Mouse (Mus musculus) forebrain, embryonic 14.5 days (tissue): ENCODE results near the gene Tex13c3. TPM values are rescaled to one million over a fixed set of nuclear protein-coding genes. Genes with fewer than 3 reads are reported as not detected.
"Not testable (repeated sequence)": the region's sequence is repeated elsewhere in the genome, so short reads cannot be mapped to it uniquely, and the experiment has no call there.

ENCODE experiments used
- ATAC-seq: fragments of 200-750 bp; cut with Nextera tagmentation; 2 replicates; pipeline ENCODE4 v1.8.0; 2017; ENCODE audit warnings: mild to moderate bottlenecking, moderate library complexity
- DNase-seq: peaks from one replicate; pipeline ENCODE4 v3.0.0-alpha.2; 2015; ENCODE audit warnings: low spot score
- H3K27ac ChIP-seq: fragments of 300-500 bp; sonication (generic); 2 replicates; pipeline ENCODE4 v1.5.1; 2014; ENCODE audit warnings: low read depth, mild to moderate bottlenecking, control low read depth, low read length, moderate library complexity
- H3K27me3 ChIP-seq: fragments of 300-500 bp; sonication (generic); replicated peaks from 2 replicates; pipeline ENCODE4 v1.6.1; 2014; ENCODE audit warnings: low read length, control low read depth, mixed read lengths; ENCODE audit not compliant: control insufficient read depth, insufficient read depth
- H3K36me3 ChIP-seq: fragments of 300-500 bp; sonication (generic); 2 replicates; pipeline ENCODE4 v1.6.1; 2014; ENCODE audit warnings: low read length, control low read depth; ENCODE audit not compliant: control insufficient read depth, insufficient read depth
- H3K4me1 ChIP-seq: fragments of 300-500 bp; sonication (generic); 2 replicates; pipeline ENCODE4 v1.6.1; 2014; ENCODE audit warnings: antibody characterized with exemption, low read length, control low read depth; ENCODE audit not compliant: control insufficient read depth, insufficient read depth
- H3K4me2 ChIP-seq: fragments of 300-500 bp; sonication (generic); 2 replicates; pipeline ENCODE4 v1.6.1; 2014; ENCODE audit warnings: mild to moderate bottlenecking, control low read depth, low read length
- H3K4me3 ChIP-seq: fragments of 300-500 bp; sonication (generic); 2 replicates; pipeline ENCODE4 v1.5.1; 2014; ENCODE audit warnings: low read depth, low read length, control low read depth
- H3K9ac ChIP-seq: fragments of 300-500 bp; sonication (generic); 2 replicates; pipeline ENCODE4 v1.6.1; 2014; ENCODE audit warnings: mild to moderate bottlenecking, low read length, control low read depth, moderate library complexity
- H3K9me3 ChIP-seq: fragments of 300-500 bp; sonication (generic); replicated peaks from 2 replicates; pipeline ENCODE4 v1.6.1; 2016; ENCODE audit warnings: low read length, control low read depth, mixed read lengths; ENCODE audit not compliant: control insufficient read depth
- WGBS: fragments of 180-500 bp; shearing (Covaris S2); extraction: QIAGEN DNeasy Blood & Tissue Kit; methylation state at CpG from one replicate; pipeline ENCODE4 v1.1.7; 2014; 5-methylcytosine and 5-hydroxymethylcytosine counted together
- polyA plus RNA-seq: library from polyadenylated mRNA; unstranded; fragments of >200 nt; fragmentation: Nextera tagmentation; extraction: Ambion mirVana; gene quantifications from 2 replicates; pipeline ENCODE4 v1.2.1, GENCODE M21; 2014

Gene Tex13c3
- not detected in 2 replicates for polyA plus RNA-seq

GRCm38 (mm10) chrX:19481219-19481618, at the start of gene Tex13c3:
Tex13c3 (minus strand) TSS chrX:19481319.
- not testable (repeated sequence) for H3K4me2 ChIP-seq, H3K9ac ChIP-seq, H3K4me1 ChIP-seq, H3K9me3 ChIP-seq, H3K4me3 ChIP-seq, ATAC-seq, DNase-seq, H3K27ac ChIP-seq, H3K36me3 ChIP-seq, H3K27me3 ChIP-seq
- WGBS = 96% methylated on average over 5 of the region's 5 CpGs

DNA sequence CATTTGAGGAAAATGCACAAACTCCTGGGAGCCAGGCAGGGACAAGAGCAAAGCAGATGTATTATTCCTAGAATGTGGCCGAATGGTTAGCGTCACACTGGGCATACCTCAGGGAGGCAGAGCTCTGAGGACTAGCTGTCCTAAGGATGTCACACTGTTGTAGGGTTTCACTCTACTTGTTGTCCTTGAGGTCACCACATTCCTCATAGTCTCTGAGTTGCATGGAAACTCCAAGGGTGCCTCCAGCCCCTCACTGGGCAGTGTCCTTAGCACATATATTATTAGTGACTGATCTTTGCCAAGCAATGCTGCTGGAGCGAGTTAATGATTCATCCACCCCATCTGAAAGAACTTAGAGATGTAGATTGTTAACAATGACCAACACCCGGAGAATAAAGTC, 8.6 kb upstream of the Tex13c3 start:
- Histone ChIP-seq H3K9ac (no peak overlapping the region), H3K36me3 (no peaks in the 10 kb centered on the region), H3K4me3 (no peak overlapping the region), H3K27ac (no peak overlapping the region), H3K4me1 (no peaks in the 10 kb centered on the region), H3K27me3 (no peaks in the 10 kb centered on the region), H3K9me3 (no peaks in the 10 kb centered on the region), H3K4me2 (no peak overlapping the region)
- DNase-seq (no peak), ATAC-seq (no peak)
- 90% methylated on average over 4 of the region's 4 CpGs for WGBS
